ENCODE assay signal across 12 mouse cellular contexts in genomic region chr7:64510526-64511210, GRCm38 (mm10). TPM values are rescaled to one million over a fixed set of nuclear protein-coding genes. Genes with fewer than 3 reads are reported as not detected.
A peak's percentile ranks its signal among the peaks of the same experiment; 100 is the strongest.
DNase-seq lines count a peak whose midpoint lies in the region; ATAC-seq and TF ChIP-seq lines count a peak whose summit lies in the region.
"Had no signal": no experiment of that assay in that cellular context is flagged by ENCODE, and none has a peak within 500 bp of the region (broad histone marks: within the 10 kb centered on the region; RNA-seq: fewer than 3 reads in every experiment).

No protein-coding gene starts in this region.

- DNase-seq in layer of hippocampus, adult 11-12 months (ENCODE audit: low spot score) = peak; percentile 4
- DNase-seq in layer of hippocampus, adult 9-11 months = no peak
- DNase-seq in thymus, postnatal 14 days = peak; percentile 1
- no peak for DNase-seq in thymus, postnatal 36 days
- peak; percentile 49 for DNase-seq in hindbrain, postnatal 0 days (ENCODE audit: low spot score)
- DNase-seq in forebrain, embryonic 11.5 days (ENCODE audit: low spot score) = no peak
- no peak for DNase-seq in thymus, postnatal 10 days (ENCODE audit: low spot score in 2 of 2)
- DNase-seq: kidney, adult 11 months had no signal

- H3K9ac ChIP-seq in hindbrain, postnatal 0 days (replicated peaks; ENCODE audit: low read length) = peak overlapping the region; percentile 9; the same call in 1 of the 2 replicates
- no peak overlapping the region for H3K9ac ChIP-seq in forebrain, embryonic 11.5 days (ENCODE audit: low read length)
- H3K9ac ChIP-seq: heart, embryonic 15.5 days; liver, embryonic 12.5 days had no signal

- no peak overlapping the region for H3K4me3 ChIP-seq in hindbrain, postnatal 0 days (ENCODE audit: low read length)
- no peak overlapping the region for H3K4me3 ChIP-seq in forebrain, embryonic 11.5 days (ENCODE audit: low read depth, low read length)
- H3K4me3 ChIP-seq: heart, embryonic 15.5 days; liver, embryonic 12.5 days; myocyte had no signal

- no peaks in the 10 kb centered on the region for H3K27me3 ChIP-seq in hindbrain, postnatal 0 days (ENCODE audit: insufficient read depth, low read length)
- no peaks in the 10 kb centered on the region for H3K27me3 ChIP-seq in forebrain, embryonic 11.5 days (ENCODE audit: control insufficient read depth, insufficient read depth, low read length)
- H3K27me3 ChIP-seq: heart, embryonic 15.5 days; liver, embryonic 12.5 days had no signal

- ATAC-seq in hindbrain, postnatal 0 days = peak; percentile 48; the same call in 1 of the 2 replicates
- no peak for ATAC-seq in erythroid progenitor cell, adult 5-6 weeks (replicated peaks; ENCODE audit: low FRiP score, poor library complexity, severe bottlenecking)
- ATAC-seq in forebrain, embryonic 11.5 days (replicated peaks; ENCODE audit: low FRiP score) = no peak
- ATAC-seq: liver, embryonic 12.5 days had no signal

- no peaks in the 10 kb centered on the region for H3K9me3 ChIP-seq in hindbrain, postnatal 0 days (ENCODE audit: low read length)
- H3K9me3 ChIP-seq in forebrain, embryonic 11.5 days (ENCODE audit: control insufficient read depth, low read length) = no peaks in the 10 kb centered on the region
- H3K9me3 ChIP-seq: heart, embryonic 15.5 days; liver, embryonic 12.5 days had no signal

- H3K4me2 ChIP-seq in hindbrain, postnatal 0 days (ENCODE audit: low read depth, low read length) = no peak overlapping the region
- H3K4me2 ChIP-seq in forebrain, embryonic 11.5 days (ENCODE audit: low read depth, low read length, severe bottlenecking) = no peak overlapping the region
- H3K4me2 ChIP-seq: heart, embryonic 15.5 days; liver, embryonic 12.5 days had no signal

- TF ChIP-seq CTCF in hindbrain, postnatal 0 days (IDR thresholded peaks at IDR 0.05; ENCODE audit: low read depth) = no peak

- WGBS in hindbrain, postnatal 0 days = 66% methylated on average over 8 of the region's 8 CpGs
- 91% methylated on average over 8 of the region's 8 CpGs for WGBS in forebrain, embryonic 11.5 days

- H3K4me1 ChIP-seq in hindbrain, postnatal 0 days (ENCODE audit: insufficient read depth, low read length) = peaks cover 38% of the 10 kb centered on the region; the same call in 1 of the 2 replicates
- no peaks in the 10 kb centered on the region for H3K4me1 ChIP-seq in forebrain, embryonic 11.5 days (replicated peaks; ENCODE audit: control insufficient read depth, insufficient read depth, low read length)
- H3K4me1 ChIP-seq: heart, embryonic 15.5 days; liver, embryonic 12.5 days had no signal

- peak overlapping the region; percentile 63 for H3K27ac ChIP-seq in hindbrain, postnatal 0 days
- H3K27ac ChIP-seq in forebrain, embryonic 11.5 days (ENCODE audit: low read depth, low read length) = no peak overlapping the region
- H3K27ac ChIP-seq: heart, embryonic 15.5 days; liver, embryonic 12.5 days had no signal

- no peaks in the 10 kb centered on the region for H3K36me3 ChIP-seq in hindbrain, postnatal 0 days (ENCODE audit: insufficient read depth, low read length)
- H3K36me3 ChIP-seq in forebrain, embryonic 11.5 days (ENCODE audit: control insufficient read depth, insufficient read depth, low read length) = no peaks in the 10 kb centered on the region
- H3K36me3 ChIP-seq: heart, embryonic 15.5 days; liver, embryonic 12.5 days had no signal

RNA-seq across cellular contexts. Expression of gene Apba2, which starts 9.2 kb away (rescaled TPM):
- 474 and 567 TPM in 2 replicates for total RNA-seq in hindbrain, postnatal 0 days (2014; rRNA removed)
- polyA plus RNA-seq in hindbrain, postnatal 0 days (2015; fragmentation: Nextera tagmentation; extraction: Ambion mirVana) = 180 and 181 TPM in 2 replicates
- total RNA-seq in erythroid progenitor cell, adult 5-6 weeks (2015; ENCODE audit: low replicate concordance) = not detected in 2 replicates
- 0.83 TPM in 1 of 2 replicates, not detected in the other for total RNA-seq in erythroid progenitor cell, adult 5-6 weeks (2017; ENCODE audit: low replicate concordance)
- 67.6 and 77.0 TPM in 2 replicates for polyA plus RNA-seq in forebrain, embryonic 11.5 days (2014; fragmentation: Nextera tagmentation; extraction: Ambion mirVana)
- polyA plus RNA-seq: myocyte had no signal

Comparison
In these comparisons a context has a peak if more than half of its experiments do, and no peak if none do; other contexts are left out.
1. DNase-seq: peak in layer of hippocampus, adult 11-12 months (single experiment), thymus, postnatal 14 days (single experiment) and hindbrain, postnatal 0 days (single experiment); none in layer of hippocampus, adult 9-11 months (single experiment), thymus, postnatal 36 days (0 of 2), forebrain, embryonic 11.5 days (single experiment) and thymus, postnatal 10 days (0 of 2).
2. RNA of gene Apba2, which starts 9.2 kb away (total RNA-seq): 474 to 567 TPM in hindbrain, postnatal 0 days; 0.83 TPM in erythroid progenitor cell, adult 5-6 weeks; every median in the first group is over 100 times any median in the second.